Mouse (Mus musculus) CH12.LX (cell line): ENCODE data around the gene Mrgpre.

ENCODE experiments used
- CTCF ChIP-seq, 2 experiments: IDR thresholded peaks in 1 of 2; conservative IDR thresholded peaks in 1 of 2; 2 replicates each; pipeline ENCODE4 v1.5.1; 2011 to 2012; ENCODE audit warnings: low read depth in 2 of 2, low read length in 2 of 2, improper control_type of control experiment in 1 of 2, inconsistent platforms in 1 of 2, mild to moderate bottlenecking in 1 of 2, moderate library complexity in 1 of 2
- MXI1 ChIP-seq: IDR thresholded peaks from 2 replicates; pipeline ENCODE4 v1.6.1; 2011; ENCODE audit warnings: mild to moderate bottlenecking, low read depth, low read length, improper control_type of control experiment
- NRF1 ChIP-seq: IDR thresholded peaks from 2 replicates; pipeline ENCODE4 v1.6.1; 2014; ENCODE audit warnings: low read depth, mild to moderate bottlenecking, inconsistent platforms, low read length, improper control_type of control experiment, moderate library complexity
- POLR2A ChIP-seq: IDR thresholded peaks from 2 replicates; pipeline ENCODE4 v1.6.1; 2011; ENCODE audit warnings: low read depth, mild to moderate bottlenecking, improper control_type of control experiment, low read length
- ZC3H11A ChIP-seq: IDR thresholded peaks from 2 replicates; pipeline ENCODE4 v1.6.1; 2012; ENCODE audit warnings: low read depth, mild to moderate bottlenecking, inconsistent platforms, low read length, improper control_type of control experiment

DNA sequence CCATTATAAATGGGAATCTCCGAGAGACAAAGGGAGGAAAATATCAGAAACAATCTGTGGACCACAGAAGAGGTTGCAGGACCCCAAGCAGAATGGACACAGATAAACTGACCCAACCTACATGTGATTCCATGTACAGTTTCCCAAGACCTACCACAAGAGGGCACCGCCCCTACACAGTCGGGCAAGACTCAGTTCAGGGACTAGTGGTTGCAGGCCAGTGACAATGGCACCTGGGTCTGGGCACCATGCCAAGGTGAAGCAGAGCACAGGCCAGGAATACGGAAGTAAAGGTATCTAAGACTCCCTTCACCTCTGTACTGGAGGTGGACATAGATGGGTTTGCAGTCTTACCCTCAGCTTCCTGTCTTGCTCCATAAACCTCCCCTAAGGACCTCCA, 8.8 kb upstream of the Mrgpre start:
- TF ChIP-seq CTCF (conservative IDR thresholded peaks at IDR 0.05 in 1 of 2, IDR thresholded peaks at IDR 0.05 in 1 of 2; ENCODE audit: low read depth in 2 of 2, low read length in 2 of 2), result peak; percentile 50 to 79; a peak in 3 of 4 replicates
- no peak for TF ChIP-seq NRF1
- no peak for TF ChIP-seq ZC3H11A
- TF ChIP-seq POLR2A, result no peak
- no peak for TF ChIP-seq MXI1
